Mouse (Mus musculus) stomach, postnatal 0 days (tissue): ENCODE measurements around the gene Lama4. TPM values are rescaled to one million over a fixed set of nuclear protein-coding genes. Genes with fewer than 3 reads are reported as not detected.

ENCODE experiments used
- ATAC-seq: fragments of 200-750 bp; cut with Nextera tagmentation; 2 replicates; pipeline ENCODE4 v1.8.0; 2017; ENCODE audit not compliant: low FRiP score, low TSS enrichment
- DNase-seq: peaks from one replicate; pipeline ENCODE4 v3.0.0-alpha.2; 2016; ENCODE audit warnings: low spot score
- H3K27ac ChIP-seq: fragments of 300-500 bp; sonication (generic); replicated peaks from 2 replicates; pipeline ENCODE4 v1.5.1; 2014; ENCODE audit warnings: mild to moderate bottlenecking, control low read depth
- H3K27me3 ChIP-seq: fragments of 300-500 bp; sonication (generic); 2 replicates; pipeline ENCODE4 v1.6.1; 2014; ENCODE audit warnings: low read length; ENCODE audit not compliant: control insufficient read depth, insufficient read depth
- H3K36me3 ChIP-seq: fragments of 300-500 bp; sonication (generic); 2 replicates; pipeline ENCODE4 v1.6.1; 2014; ENCODE audit warnings: low read length, mixed read lengths; ENCODE audit not compliant: control insufficient read depth, insufficient read depth
- H3K4me1 ChIP-seq: fragments of 300-500 bp; sonication (generic); replicated peaks from 2 replicates; pipeline ENCODE4 v1.6.1; 2014; ENCODE audit warnings: antibody characterized with exemption; ENCODE audit not compliant: control insufficient read depth, insufficient read depth
- H3K4me2 ChIP-seq: fragments of 300-500 bp; sonication (generic); replicated peaks from 2 replicates; pipeline ENCODE4 v1.6.1; 2014; ENCODE audit warnings: low read depth, mild to moderate bottlenecking, control low read depth, moderate library complexity
- H3K4me3 ChIP-seq: fragments of 300-500 bp; sonication (generic); 2 replicates; pipeline ENCODE4 v1.5.1; 2014; ENCODE audit warnings: low read depth, low read length, control low read depth
- H3K9ac ChIP-seq: fragments of 300-500 bp; sonication (generic); 2 replicates; pipeline ENCODE4 v1.6.1; 2014; ENCODE audit warnings: mild to moderate bottlenecking, low read length, control low read depth, mixed read lengths
- H3K9me3 ChIP-seq: fragments of 300-500 bp; sonication (generic); 2 replicates; pipeline ENCODE4 v1.6.1; 2016; ENCODE audit warnings: low read length; ENCODE audit not compliant: control insufficient read depth
- CTCF ChIP-seq: IDR thresholded peaks from 2 replicates; pipeline ENCODE4 v1.5.1; 2016; ENCODE audit warnings: antibody characterized with exemption, low read depth, mild to moderate bottlenecking, moderate library complexity
- EP300 ChIP-seq: optimal IDR thresholded peaks from 2 replicates; pipeline ENCODE3; 2016; ENCODE audit warnings: antibody characterized with exemption
- WGBS: fragments of 180-500 bp; shearing (Covaris S2); extraction: QIAGEN DNeasy Blood & Tissue Kit; methylation state at CpG from one replicate; pipeline ENCODE4 v1.1.7; 2014; 5-methylcytosine and 5-hydroxymethylcytosine counted together
- polyA plus RNA-seq: library from polyadenylated mRNA; unstranded; fragments of >200 nt; fragmentation: Nextera tagmentation; extraction: Ambion mirVana; gene quantifications from 2 replicates; pipeline ENCODE4 v1.2.1, GENCODE M21; 2015

Gene Lama4
- polyA plus RNA-seq, 1 experiment from 2014 or later = 27.6 TPM

DNA sequence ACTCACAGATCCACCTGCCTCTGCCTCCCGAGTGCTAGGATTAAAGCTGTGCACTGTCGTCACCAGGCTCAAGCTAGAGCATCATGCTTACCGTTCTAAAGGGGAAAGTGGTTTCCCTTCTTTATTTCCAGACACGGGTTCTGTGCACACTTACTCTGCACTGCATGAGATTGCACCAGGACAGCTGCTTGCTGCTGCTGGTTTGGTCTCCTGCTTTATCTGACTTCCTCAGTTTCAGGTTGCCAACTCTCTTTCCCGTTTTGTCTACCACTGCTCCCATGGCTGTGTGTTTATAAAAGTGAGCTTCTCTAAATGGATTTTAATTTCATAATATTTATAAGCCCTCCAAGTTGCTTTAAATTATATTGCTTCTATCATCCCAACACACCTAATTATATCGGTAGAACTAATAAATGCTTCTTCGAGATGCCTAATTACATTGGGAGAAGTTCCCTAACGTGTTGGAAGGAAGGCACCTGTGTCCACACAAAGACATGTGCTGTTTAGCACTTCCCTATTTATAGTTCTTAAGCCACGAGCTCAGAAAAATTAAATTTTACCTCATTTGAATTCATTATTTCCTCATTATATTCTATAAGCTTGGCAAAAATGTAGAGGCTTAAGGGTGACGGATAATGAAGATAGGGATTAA, 143.6 kb downstream of the Lama4 start:
- H3K4me3 ChIP-seq = no peak overlapping the region
- peaks cover 6% of the 10 kb centered on the region; the same call in 1 of the 2 replicates for H3K36me3 ChIP-seq
- no peaks in the 10 kb centered on the region for H3K9me3 ChIP-seq
- TF ChIP-seq EP300 = no peak
- TF ChIP-seq CTCF = no peak
- no peaks in the 10 kb centered on the region for H3K4me1 ChIP-seq
- ATAC-seq (no peak), DNase-seq (no peak)
- H3K4me2 ChIP-seq = no peak overlapping the region
- no peak overlapping the region for H3K27ac ChIP-seq
- no peak overlapping the region for H3K9ac ChIP-seq
- no peaks in the 10 kb centered on the region for H3K27me3 ChIP-seq
- 58% methylated on average over 10 of the region's 10 CpGs for WGBS

DNA sequence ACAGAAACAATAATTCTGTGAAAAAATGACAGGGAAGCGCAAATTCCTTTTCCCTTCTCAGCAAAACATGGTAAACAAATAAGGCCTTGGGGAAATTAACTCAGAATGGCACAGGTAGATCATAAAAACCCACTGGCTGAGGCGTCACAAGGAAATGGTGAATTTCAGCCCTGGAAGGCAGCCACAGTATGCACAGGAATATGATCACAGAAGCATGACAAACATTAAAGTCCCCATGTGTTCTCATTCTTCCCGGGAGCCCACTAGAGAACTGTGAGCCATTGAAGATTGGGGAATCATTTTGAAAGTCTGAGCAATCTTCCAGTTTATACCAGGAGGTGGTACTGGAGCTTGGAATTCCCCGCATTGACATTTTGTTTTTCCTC, 144.2 kb downstream of the Lama4 start:
- H3K27ac ChIP-seq = no peak overlapping the region
- no peak overlapping the region for H3K4me2 ChIP-seq
- H3K4me1 ChIP-seq = no peaks in the 10 kb centered on the region
- no peaks in the 10 kb centered on the region for H3K27me3 ChIP-seq
- H3K36me3 ChIP-seq = peaks cover 6% of the 10 kb centered on the region; the same call in 1 of the 2 replicates
- ATAC-seq (no peak), DNase-seq (no peak)
- no peak overlapping the region for H3K4me3 ChIP-seq
- WGBS = 57% methylated on average over 4 of the region's 4 CpGs
- H3K9me3 ChIP-seq = no peaks in the 10 kb centered on the region
- TF ChIP-seq CTCF (no peak), EP300 (no peak)
- no peak overlapping the region for H3K9ac ChIP-seq

GRCm38 (mm10) chr10:39121412-39121811, 156.1 kb downstream of the Lama4 start:
- ATAC-seq = no peak
- no peak overlapping the region for H3K9ac ChIP-seq
- H3K4me3 ChIP-seq = no peak overlapping the region
- no peak overlapping the region for H3K27ac ChIP-seq
- no peaks in the 10 kb centered on the region for H3K36me3 ChIP-seq
- no peak for DNase-seq
- TF ChIP-seq CTCF = peak; percentile 64
- TF ChIP-seq EP300 = no peak
- H3K27me3 ChIP-seq = no peaks in the 10 kb centered on the region
- no peak overlapping the region for H3K4me2 ChIP-seq
- 31% methylated on average over 4 of the region's 4 CpGs for WGBS
- H3K4me1 ChIP-seq = no peaks in the 10 kb centered on the region
- H3K9me3 ChIP-seq = no peaks in the 10 kb centered on the region

GRCm38 (mm10) chr10:39133462-39134310, 168.4 kb downstream of the Lama4 start, which contains the start of the genes Fam229b and Tube1:
Gene Fam229b, minus strand, starts transcription at chr10:39133914.
Gene Tube1, plus strand, starts transcription at chr10:39133976.
- Histone ChIP-seq H3K36me3 (no peaks in the 10 kb centered on the region), H3K4me1 (0 out of 2 replicates have a peak, but pooled peaks cover 2% of the 10 kb centered on the region), H3K9ac (peak within 1 kb of the TSS; percentile 65), H3K27ac (no peak within 1 kb of the TSS), H3K4me2 (peak within 1 kb of the TSS; percentile 81), H3K9me3 (no peaks in the 10 kb centered on the region), H3K4me3 (peak within 1 kb of the TSS; percentile 71), H3K27me3 (no peaks in the 10 kb centered on the region)
- ATAC-seq (peak; percentile 94), DNase-seq (peak; percentile 91)
- TF ChIP-seq EP300 (no peak), CTCF (no peak)
- WGBS = 3% methylated on average over 47 of the region's 47 CpGs

DNA sequence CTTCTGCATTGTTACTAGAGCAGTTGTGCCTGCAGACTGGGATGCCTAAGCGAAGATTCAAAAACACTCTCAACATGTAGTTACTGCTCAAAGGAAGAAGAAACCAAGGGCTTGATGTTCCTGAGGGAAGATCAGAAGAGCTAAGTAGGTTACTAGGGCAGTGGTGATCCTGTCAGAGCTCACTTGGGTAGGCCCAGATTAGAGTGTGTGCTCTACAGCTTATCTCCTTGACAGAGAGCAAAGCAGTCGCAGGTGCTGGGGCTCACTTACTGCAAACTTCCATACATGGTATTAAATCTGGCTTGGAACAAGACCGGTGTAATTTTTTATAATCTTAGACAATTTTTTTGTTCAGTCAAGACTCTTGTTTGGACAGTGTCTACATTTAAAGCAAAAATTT, 172.5 kb downstream of the Lama4 start:
- WGBS = 69% methylated on average over 3 of the region's 3 CpGs
- H3K4me3 ChIP-seq = no peak overlapping the region
- no peak overlapping the region for H3K4me2 ChIP-seq
- H3K4me1 ChIP-seq = 0 out of 2 replicates have a peak, but pooled peaks cover 2% of the 10 kb centered on the region
- no peaks in the 10 kb centered on the region for H3K27me3 ChIP-seq
- ATAC-seq = no peak
- no peak overlapping the region for H3K9ac ChIP-seq
- no peak for DNase-seq
- TF ChIP-seq CTCF (no peak), EP300 (no peak)
- no peaks in the 10 kb centered on the region for H3K9me3 ChIP-seq
- H3K27ac ChIP-seq = no peak overlapping the region
- H3K36me3 ChIP-seq = 0 out of 2 replicates have a peak, but pooled peaks cover 4% of the 10 kb centered on the region
